Comparison of ENCODE assay signal across 27 mouse cellular contexts in the genomic region with DNA sequence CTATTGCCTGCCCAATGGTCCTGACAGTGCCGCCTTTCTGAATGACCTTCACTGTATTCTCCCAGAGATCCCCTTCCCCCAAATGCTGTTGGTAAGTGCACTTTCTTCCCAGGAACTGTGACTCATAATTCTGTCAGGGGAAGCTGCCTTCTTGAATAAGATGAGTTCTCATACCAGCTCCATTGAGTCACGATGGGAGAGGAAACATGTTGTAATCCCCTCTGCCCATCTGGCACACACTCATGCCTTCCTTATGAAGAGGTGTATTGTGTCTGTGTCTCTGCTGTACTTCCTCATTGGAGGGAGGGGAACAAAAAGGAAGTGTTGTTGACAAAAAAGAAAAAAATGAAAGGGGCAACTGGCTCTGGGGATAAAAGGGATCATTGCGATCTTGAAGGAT. TPM values are rescaled to one million over a fixed set of nuclear protein-coding genes. Genes with fewer than 3 reads are reported as not detected.
DNase-seq lines count a peak whose midpoint lies in the region; ATAC-seq and TF ChIP-seq lines count a peak whose summit lies in the region.
"Had no signal": no experiment of that assay in that cellular context is flagged by ENCODE, and none has a peak within 500 bp of the region (broad histone marks: within the 10 kb centered on the region; RNA-seq: fewer than 3 reads in every experiment).

No protein-coding gene starts in this region.

- 73% methylated on average over 3 of the region's 3 CpGs for WGBS in lung, adult 2 months

- ATAC-seq in megakaryocyte progenitor cell, adult 5-6 weeks (replicated peaks; ENCODE audit: poor library complexity), result peak; percentile 100
- ATAC-seq in erythroblast, adult 5-6 weeks (replicated peaks; ENCODE audit: low FRiP score, poor library complexity, severe bottlenecking), result no peak
- ATAC-seq: intestine, embryonic 15.5 days had no signal

- peaks cover 0 to 5% of the 10 kb centered on the region in 2 experiments; a peak in 1 of 4 replicates for H3K36me3 ChIP-seq in MEL (ENCODE audit: control insufficient read depth in 1 of 2, insufficient read depth in 2 of 2, low read length in 2 of 2)
- H3K36me3 ChIP-seq: embryonic facial prominence, embryonic 15.5 days; forebrain, embryonic 12.5 days; G1E; heart, embryonic 13.5 days; hindbrain, embryonic 15.5 days; intestine, embryonic 15.5 days; midbrain, embryonic 12.5 days; neural tube, embryonic 13.5 days had no signal

- no peaks in the 10 kb centered on the region for H3K27me3 ChIP-seq in MEL (ENCODE audit: control insufficient read depth in 1 of 2, insufficient read depth in 2 of 2, low read length in 2 of 2)
- H3K27me3 ChIP-seq: embryonic facial prominence, embryonic 15.5 days; forebrain, embryonic 12.5 days; heart, embryonic 13.5 days; hindbrain, embryonic 15.5 days; intestine, embryonic 15.5 days; midbrain, embryonic 12.5 days; neural tube, embryonic 13.5 days had no signal

- peak; percentile 14 to 17 for DNase-seq in lung, adult 18-20 months
- no peak for DNase-seq in lung, adult 2 months
- peak; percentile 55 for DNase-seq in MEL (ENCODE audit: low read depth, low spot score)
- peak; percentile 65 for DNase-seq in brain, adult 2 months (ENCODE audit: low read depth, low spot score)
- DNase-seq in cerebellum, adult 11 months, result no peak
- no peak for DNase-seq in ovary, postnatal 10 days (ENCODE audit: low spot score)
- DNase-seq: adrenal gland, postnatal 10 days; cerebellum, adult 9-10 months; heart, postnatal 36 days; kidney, adult 9 months; kidney, postnatal 36 days; left cerebral cortex, postnatal 4 days; liver; right cerebral cortex, postnatal 25 days; thymus, postnatal 36 days had no signal

- no peak for TF ChIP-seq CTCF in lung, adult 2 months (IDR thresholded peaks at IDR 0.05; ENCODE audit: insufficient read depth, low read length)
- TF ChIP-seq CTCF in MEL (IDR thresholded peaks at IDR 0.05 in 2 of 3, conservative IDR thresholded peaks at IDR 0.05 in 1 of 3; ENCODE audit: control insufficient read depth in 1 of 3, insufficient read depth in 1 of 3, low read depth in 2 of 3, low read length in 3 of 3, poor library complexity in 1 of 3, severe bottlenecking in 1 of 3), result no peak

- no peak overlapping the region for H3K4me3 ChIP-seq in lung, adult 2 months (replicated peaks; ENCODE audit: extremely low read depth, low read depth, low read length)
- H3K4me3 ChIP-seq in MEL (ENCODE audit: control insufficient read depth in 1 of 2, insufficient read depth in 1 of 2, low read depth in 2 of 2, low read length in 2 of 2), result no peak overlapping the region
- H3K4me3 ChIP-seq: embryonic facial prominence, embryonic 15.5 days; forebrain, embryonic 12.5 days; heart, embryonic 13.5 days; hindbrain, embryonic 15.5 days; intestine, embryonic 15.5 days; left cerebral cortex, adult 2 months; midbrain, embryonic 12.5 days; neural tube, embryonic 13.5 days had no signal

- no peak for TF ChIP-seq RAD21 in MEL (IDR thresholded peaks at IDR 0.05; ENCODE audit: low read depth, low read length)

- TF ChIP-seq EP300 in MEL (IDR thresholded peaks at IDR 0.05; ENCODE audit: low read depth in 1 of 2, low read length in 2 of 2), result 0 out of 4 replicates have a peak, but pooled peaks of 1 of the 2 experiments have one; percentile 6

- H3K27ac ChIP-seq in MEL (ENCODE audit: control insufficient read depth, low read depth, low read length), result no peak overlapping the region
- H3K27ac ChIP-seq: embryonic facial prominence, embryonic 15.5 days; forebrain, embryonic 12.5 days; heart, embryonic 13.5 days; hindbrain, embryonic 15.5 days; intestine, embryonic 15.5 days; left cerebral cortex, adult 2 months; macrophage; midbrain, embryonic 12.5 days; neural tube, embryonic 13.5 days had no signal

- H3K4me1 ChIP-seq in lung, adult 2 months (ENCODE audit: control insufficient read depth, insufficient read depth, low read length), result no peaks in the 10 kb centered on the region
- H3K4me1 ChIP-seq in MEL (ENCODE audit: control insufficient read depth in 1 of 2, insufficient read depth in 2 of 2, low read length in 2 of 2), result peaks cover 0 to 4% of the 10 kb centered on the region in 2 experiments; a peak in 1 of 4 replicates
- H3K4me1 ChIP-seq: embryonic facial prominence, embryonic 15.5 days; forebrain, embryonic 12.5 days; heart, embryonic 13.5 days; hindbrain, embryonic 15.5 days; intestine, embryonic 15.5 days; midbrain, embryonic 12.5 days; neural tube, embryonic 13.5 days had no signal

- no peaks in the 10 kb centered on the region for H3K9me3 ChIP-seq in MEL (replicated peaks; ENCODE audit: insufficient read depth, low read length)
- H3K9me3 ChIP-seq: embryonic facial prominence, embryonic 15.5 days; forebrain, embryonic 12.5 days; heart, embryonic 13.5 days; hindbrain, embryonic 15.5 days; intestine, embryonic 15.5 days; midbrain, embryonic 12.5 days; neural tube, embryonic 13.5 days had no signal

- no peak for TF ChIP-seq POLR2A in lung, adult 2 months (IDR thresholded peaks at IDR 0.05; ENCODE audit: borderline replicate concordance, extremely low read depth, low read depth, low read length)
- TF ChIP-seq POLR2A in MEL (IDR thresholded peaks at IDR 0.05; ENCODE audit: control insufficient read depth in 1 of 2, insufficient read depth in 1 of 2, low read depth in 1 of 2, low read length in 2 of 2, poor library complexity in 1 of 2), result no peak

- no peak overlapping the region for H3K9ac ChIP-seq in MEL (ENCODE audit: control insufficient read depth, low read depth, low read length, poor library complexity, severe bottlenecking)
- H3K9ac ChIP-seq: embryonic facial prominence, embryonic 15.5 days; forebrain, embryonic 12.5 days; heart, embryonic 13.5 days; hindbrain, embryonic 15.5 days; intestine, embryonic 15.5 days; midbrain, embryonic 12.5 days; neural tube, embryonic 13.5 days had no signal

- H3K79me2 ChIP-seq in MEL (ENCODE audit: control insufficient read depth, insufficient read depth, low read length, poor library complexity), result no peaks in the 10 kb centered on the region

TF ChIP-seq in MEL, 35 proteins besides CTCF, POLR2A, EP300 and RAD21:
- TF ChIP-seq ELF1 (IDR thresholded peaks at IDR 0.05; ENCODE audit: low read depth, low read length), result 0 out of 2 replicates have a peak, but pooled peaks have one; percentile 20
- no peak for TF ChIP-seq ETS1 (IDR thresholded peaks at IDR 0.05; ENCODE audit: low read depth, low read length)
- no peak for TF ChIP-seq NRF1 (IDR thresholded peaks at IDR 0.05; ENCODE audit: insufficient read depth, low read depth, low read length, poor library complexity, severe bottlenecking)
- no peak for TF ChIP-seq USF1 (IDR thresholded peaks at IDR 0.05; ENCODE audit: low read depth, low read length)
- no peak for TF ChIP-seq MYC (IDR thresholded peaks at IDR 0.05; ENCODE audit: low read depth, low read length)
- TF ChIP-seq POLR2AphosphoS2 (IDR thresholded peaks at IDR 0.05; ENCODE audit: low read length), result no peak
- no peak for TF ChIP-seq UBTF (IDR thresholded peaks at IDR 0.05; ENCODE audit: borderline replicate concordance, insufficient read depth, low read depth, low read length)
- no peak for TF ChIP-seq E2F4 (IDR thresholded peaks at IDR 0.05; ENCODE audit: borderline replicate concordance, low read depth, low read length)
- no peak for TF ChIP-seq CHD1 (IDR thresholded peaks at IDR 0.05; ENCODE audit: low read depth, low read length)
- TF ChIP-seq MAX (IDR thresholded peaks at IDR 0.05; ENCODE audit: low read length), result no peak
- peak; percentile 41 for TF ChIP-seq ZNF384 (IDR thresholded peaks at IDR 0.05; ENCODE audit: low read depth, low read length)
- no peak for TF ChIP-seq CHD2 (IDR thresholded peaks at IDR 0.05; ENCODE audit: low read length)

RNA-seq across cellular contexts. Expression of a gene that starts 44.6 kb away (rescaled TPM):
- 4.6 and 7.1 TPM in 2 replicates for polyA plus RNA-seq in lung, adult 2 months (2012; rRNA removed)
- 5.5 and 5.9 TPM in 2 replicates for total RNA-seq in MEL (2012; rRNA removed)
- polyA plus RNA-seq in MEL (2012; ENCODE audit: insufficient read depth in 1 of 2, insufficient read length in 2 of 2, low read depth in 1 of 2, low replicate concordance in 2 of 2, missing spikeins in 1 of 2), result 1 to 10 TPM in 1 of 2 experiments, not detected in 1; 5.4 TPM
- 22.8 and 24.3 TPM in 2 replicates for total RNA-seq in megakaryocyte progenitor cell, adult 5-6 weeks (2015)
- 16.7 and 18.0 TPM in 2 replicates for total RNA-seq in megakaryocyte progenitor cell, adult 5-6 weeks (2017)
- 4.4 and 10.2 TPM in 2 replicates for total RNA-seq in erythroblast, adult 5-6 weeks (2015; ENCODE audit: low replicate concordance)
- 3.1 and 4.6 TPM in 2 replicates for total RNA-seq in erythroblast, adult 5-6 weeks (2017; ENCODE audit: low replicate concordance)

Comparison
In these comparisons a context has a peak if more than half of its experiments do, and no peak if none do; other contexts are left out.
1. DNase-seq: peak in lung, adult 18-20 months (2 of 2), MEL (single experiment) and brain, adult 2 months (single experiment); none in lung, adult 2 months (single experiment), cerebellum, adult 11 months (single experiment) and ovary, postnatal 10 days (single experiment).